Mouse (Mus musculus) B cell, adult 2 months (primary cell): ENCODE results near the gene Myo18b.

ENCODE experiments used
- DNase-seq, 2 experiments: peaks; one replicate each; pipeline ENCODE4 v3.0.0; 2022

The Myo18b gene

DNA sequence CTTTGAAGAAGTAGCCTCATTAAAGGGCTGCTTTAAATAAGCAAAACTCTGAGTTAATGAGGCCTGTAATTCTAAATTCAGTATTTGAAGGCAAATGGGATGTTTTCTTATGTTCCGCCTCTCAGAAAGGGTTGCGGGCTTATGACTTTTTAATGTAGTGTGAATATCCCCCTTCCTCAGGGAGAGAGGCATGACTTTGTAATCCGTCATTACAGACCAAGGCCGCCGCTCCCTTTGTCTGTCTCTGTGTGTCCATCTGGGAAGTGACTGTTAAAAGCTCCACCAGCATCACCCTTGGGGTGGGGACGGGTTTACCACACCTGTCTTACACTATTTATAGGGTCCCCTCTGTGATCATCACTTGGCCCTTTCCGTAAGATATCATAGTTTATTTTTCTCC, 100.1 kb downstream of the Myo18b start:
- DNase-seq = no peak

DNA sequence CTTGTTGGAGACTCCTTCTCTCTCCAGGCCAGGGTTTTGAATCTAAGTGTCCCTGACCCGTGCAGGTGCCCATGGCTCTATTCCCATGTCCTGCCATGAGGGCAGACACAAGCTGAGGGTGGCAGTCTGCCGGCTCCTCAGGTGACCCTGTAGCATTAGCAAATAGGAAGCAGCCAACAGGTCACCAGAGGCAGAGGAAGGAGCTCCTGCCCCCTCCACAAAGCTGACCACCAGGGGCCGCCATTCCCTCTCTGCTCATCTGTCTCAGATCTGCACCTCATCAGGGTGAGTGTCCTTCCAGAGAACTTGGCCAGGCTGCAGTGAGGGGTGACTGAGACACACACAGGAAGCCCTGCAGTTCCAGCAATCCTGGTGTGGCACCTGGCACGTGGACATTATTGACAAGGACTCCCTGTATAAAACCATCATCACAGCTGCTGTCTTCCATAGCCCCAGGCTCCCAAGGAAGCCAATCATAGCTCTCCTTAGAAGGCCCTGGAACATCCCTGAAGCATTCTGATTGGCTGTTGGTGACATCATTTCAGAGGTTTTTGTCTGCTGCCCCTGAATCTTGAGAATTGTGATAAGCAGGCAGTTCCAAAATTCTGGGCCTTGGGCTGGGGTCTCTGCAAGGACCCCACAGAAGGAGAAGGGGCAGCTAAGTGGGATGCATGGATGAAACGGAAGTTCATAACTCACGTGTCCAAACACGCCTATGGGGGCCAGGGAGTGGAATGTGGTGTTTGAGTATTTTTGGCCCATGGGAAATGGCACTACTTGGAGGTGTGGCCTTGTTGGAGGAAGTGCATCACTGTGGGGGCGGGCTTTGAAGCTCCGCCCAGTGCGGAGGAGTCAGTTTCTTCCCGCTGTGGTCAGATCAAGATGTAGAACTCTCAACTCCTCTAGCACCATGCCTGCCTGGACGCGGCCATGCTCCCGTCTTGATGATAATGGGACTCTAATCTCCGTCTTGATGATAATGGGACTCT, 104.1 kb downstream of the Myo18b start:
- no peak for DNase-seq

DNA sequence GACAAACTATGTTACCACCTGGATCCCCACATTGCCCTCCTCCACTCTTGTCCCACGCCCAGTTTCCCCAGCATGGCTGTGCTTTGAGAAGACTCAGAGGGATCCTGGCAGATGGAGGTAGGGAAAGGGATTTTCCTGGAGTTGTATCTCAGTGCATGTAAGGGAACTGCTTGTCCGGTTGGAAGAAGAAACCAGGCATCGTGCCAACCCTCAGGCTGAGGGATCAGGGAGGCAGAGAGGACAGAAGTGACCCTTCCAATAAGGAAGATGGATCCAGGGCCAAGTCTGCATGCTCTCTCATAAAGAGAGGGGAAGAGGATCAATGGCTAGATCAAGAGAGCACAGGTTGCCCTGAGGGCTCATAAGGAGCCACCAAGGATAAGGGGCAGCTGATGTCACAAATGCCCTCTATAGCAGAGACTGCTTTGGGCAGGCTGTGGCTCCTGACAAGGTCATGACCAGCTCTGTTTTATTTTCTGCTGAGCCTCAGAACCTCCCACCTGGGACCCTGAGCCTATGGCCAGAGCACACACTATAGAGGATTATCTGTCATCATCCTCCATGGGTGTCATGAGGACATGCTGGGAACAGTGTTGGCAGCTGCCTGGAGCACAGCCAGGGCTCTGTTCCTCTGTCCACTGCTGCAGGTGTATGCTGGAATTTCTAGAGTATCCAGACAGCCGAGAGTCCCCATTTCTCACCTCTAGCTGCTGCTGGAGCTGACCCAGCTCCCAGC, 105.6 kb downstream of the Myo18b start:
- DNase-seq = no peak

DNA sequence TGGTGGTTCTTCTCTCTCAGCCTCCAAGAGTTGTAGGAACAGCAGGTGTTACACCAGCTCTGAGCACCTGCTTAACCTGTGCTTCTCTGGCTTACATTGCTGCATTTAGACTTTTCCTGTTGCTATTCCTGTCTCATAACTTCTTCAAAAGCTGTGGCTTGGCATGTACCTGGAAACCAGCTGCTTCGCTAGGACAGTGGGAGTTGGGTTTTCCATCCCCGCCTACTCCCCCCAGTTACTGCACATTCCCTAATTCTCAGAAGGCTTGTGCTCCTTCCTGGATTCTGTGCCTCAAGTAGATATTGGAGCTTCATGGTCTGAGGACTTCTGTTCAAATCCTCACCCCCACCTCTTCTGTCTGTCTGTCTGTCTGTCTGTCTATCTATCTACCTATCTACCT, 107.7 kb downstream of the Myo18b start:
- no peak for DNase-seq

DNA sequence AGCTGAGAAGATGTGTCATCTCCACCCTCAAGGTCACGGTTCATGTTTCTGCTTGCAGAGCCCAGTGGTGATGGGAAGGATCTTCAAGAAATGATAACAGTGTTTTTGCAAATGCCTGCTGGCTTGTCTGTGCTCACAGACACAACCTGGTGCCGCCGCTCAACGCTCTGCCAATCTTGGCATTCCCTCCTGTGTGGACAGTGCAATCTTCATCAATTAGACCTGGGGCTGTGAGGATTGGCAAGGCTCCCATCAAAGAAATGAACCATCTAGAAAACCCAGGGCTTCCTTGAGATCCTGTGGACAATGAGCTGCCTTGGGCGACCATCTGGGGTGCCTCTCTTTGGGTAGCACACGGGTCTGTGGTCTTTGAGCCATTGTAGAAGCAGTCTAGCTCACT, 109.4 kb downstream of the Myo18b start:
- DNase-seq = no peak

DNA sequence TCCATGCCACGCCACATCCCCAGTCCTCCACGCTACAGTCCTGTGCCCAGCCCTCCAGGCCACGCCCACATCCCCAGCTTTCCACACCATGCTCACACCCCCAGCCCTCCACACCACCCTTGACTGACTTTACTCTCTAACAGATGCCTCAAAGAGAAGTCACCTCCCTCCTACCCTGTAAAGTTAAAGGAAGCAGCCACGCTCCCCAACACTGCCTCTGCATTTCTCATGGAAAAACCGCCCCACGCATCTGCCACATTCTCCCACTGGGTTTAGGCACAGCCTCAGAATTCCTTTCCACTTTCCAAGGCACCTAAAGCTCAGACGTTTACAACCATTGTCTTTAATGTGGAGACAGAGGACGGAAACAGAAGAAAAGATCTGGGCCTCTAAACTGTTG, 110.1 kb downstream of the Myo18b start:
- DNase-seq = no peak

DNA sequence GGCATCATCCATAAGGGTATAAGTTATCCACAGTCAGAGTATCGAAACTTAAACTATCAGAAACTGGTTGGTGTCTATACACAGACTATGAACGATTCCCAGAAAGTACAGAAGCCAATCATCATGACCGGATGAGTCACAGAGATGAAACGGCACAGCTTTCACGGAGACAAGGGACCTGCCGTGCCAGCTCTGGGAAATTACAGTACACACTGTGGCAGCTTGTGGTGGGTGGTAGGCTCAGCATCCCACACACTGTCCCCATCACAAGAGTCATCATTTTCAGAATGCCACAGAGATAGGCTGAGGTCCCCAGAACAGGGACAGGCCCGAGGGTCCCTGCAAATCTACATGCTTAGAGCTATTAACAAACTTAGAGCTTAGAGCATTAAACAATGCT, 114.4 kb downstream of the Myo18b start:
- DNase-seq = no peak

DNA sequence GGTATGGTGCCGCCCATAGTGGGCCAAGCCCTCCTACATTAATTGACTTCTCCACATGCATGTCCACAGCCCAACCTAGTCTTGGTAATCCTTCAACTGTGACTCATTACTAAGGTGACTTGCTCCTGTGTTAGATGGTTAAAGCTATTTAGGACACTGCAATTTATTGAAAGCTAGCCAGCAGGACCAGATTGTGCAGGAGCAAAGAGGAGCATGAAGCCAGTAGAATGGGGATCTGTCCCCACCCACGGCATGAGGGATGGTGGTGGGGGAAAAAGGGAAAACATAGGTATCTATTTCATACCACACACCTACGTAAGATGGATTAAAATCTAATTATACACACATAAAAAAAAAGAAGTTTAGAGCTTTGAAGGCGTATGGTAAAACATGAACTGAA, 114.9 kb downstream of the Myo18b start:
- DNase-seq = no peak

DNA sequence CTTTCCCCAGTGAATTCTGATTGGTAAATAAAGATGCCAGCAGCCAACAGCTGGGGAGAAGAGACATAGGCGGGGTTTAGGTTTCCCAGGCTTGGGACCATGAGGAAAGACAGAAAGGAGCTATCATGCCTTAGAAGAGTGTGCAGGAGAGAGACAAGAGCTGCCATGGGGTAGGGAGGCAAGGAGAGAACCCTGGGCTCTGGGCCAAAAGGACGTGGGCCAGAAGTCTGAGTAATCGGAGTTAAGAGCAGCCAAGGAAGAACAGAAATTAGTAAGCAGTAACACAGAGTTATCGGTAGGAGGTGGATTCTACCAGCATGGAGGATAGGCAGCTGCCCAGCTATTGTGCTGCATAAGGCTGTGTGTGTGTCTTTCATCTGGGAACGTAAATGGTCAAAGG, 115.8 kb downstream of the Myo18b start:
- no peak for DNase-seq

DNA sequence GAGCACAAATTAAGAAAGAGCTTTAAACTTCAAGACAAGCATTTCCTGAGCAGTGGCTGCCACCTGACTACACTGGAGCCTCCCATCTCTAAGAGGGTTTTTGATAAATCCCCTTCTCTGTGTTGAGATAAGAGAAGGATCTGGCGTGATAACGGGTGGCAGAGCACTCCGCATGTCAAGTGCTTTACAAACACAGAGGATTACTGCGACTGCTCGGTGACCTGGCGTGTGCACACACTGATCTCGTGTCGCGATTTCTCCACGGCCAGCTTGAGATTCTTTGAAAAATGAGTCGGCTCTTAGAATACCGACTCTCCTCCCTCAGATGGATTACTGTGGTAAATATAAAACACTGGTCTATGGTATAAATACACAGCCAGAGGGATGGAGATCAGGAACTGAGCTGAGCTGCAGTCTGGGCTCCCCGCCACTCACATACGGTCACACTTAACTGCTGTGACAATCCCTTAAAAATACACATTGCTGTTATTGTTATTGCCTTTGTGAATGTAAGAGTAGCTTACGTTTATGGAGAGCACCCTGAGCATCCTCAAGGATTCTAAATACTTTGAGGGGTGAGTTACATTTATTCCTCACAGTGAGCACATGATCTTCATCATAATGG, 119.3 kb downstream of the Myo18b start:
- no peak for DNase-seq

DNA sequence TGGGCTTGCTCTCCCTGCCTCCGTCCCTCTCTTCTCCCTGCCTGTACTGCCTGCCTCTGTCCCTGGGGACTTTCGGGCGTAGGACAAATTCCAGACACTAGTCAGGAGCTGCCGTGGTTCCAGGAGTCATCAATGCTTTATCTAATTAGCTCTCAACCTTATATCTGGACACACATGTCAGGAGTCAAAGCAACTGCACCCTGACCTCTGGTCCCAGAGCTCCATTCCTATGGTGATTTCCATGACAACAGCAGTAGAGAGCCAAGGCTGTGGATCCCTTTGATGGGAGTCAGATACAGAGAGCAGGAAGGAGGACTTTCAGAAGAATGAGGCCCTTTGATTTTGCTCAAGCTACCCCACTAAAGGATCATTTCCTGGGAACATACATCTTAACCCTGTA, 122.7 kb downstream of the Myo18b start:
- DNase-seq = no peak

DNA sequence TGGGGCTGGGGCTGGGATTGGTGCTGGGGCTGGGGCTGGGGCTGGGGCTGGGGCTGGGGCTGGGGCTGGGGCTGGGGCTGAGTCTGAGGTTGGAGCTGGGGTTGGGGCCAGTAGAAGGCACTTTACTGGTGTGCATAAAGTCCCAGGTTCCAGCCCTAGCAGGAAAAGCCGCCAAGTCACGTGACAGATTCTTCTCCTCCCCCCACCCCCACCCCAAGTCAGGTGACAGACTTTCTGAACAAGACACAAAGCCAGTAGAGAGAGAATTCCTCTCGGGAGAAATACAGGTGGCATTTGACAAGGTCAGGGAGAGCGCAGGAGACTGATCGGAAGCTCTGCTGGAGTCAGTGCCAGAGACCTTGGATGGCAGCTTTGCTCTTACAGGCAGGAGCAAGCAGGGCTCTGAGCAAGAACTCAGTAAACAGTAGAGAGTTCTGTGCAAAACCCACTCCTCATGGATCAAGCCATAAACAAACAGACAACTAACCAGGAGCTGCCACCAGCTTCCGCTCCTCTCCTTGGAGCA, 124.7 kb downstream of the Myo18b start:
- no peak for DNase-seq

DNA sequence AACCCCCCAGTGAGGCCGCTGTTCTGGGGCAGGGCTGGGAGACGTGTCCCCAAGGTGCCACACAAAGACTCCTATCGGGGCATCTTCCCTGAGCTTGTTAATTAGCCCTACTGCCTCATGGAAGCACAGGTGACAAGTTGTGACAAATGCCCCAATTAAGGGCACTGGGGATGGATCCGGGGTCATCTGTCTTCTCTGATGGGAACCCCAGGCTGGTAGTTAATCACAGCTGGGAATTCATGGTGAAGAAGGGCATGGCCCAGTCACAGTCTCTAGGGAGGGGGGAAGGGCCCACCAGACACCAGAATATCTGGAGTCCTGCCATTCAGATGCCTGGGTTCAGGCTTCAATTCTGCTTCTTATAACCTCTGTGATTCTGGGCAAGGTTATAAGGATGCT, 126.4 kb downstream of the Myo18b start:
- no peak for DNase-seq

DNA sequence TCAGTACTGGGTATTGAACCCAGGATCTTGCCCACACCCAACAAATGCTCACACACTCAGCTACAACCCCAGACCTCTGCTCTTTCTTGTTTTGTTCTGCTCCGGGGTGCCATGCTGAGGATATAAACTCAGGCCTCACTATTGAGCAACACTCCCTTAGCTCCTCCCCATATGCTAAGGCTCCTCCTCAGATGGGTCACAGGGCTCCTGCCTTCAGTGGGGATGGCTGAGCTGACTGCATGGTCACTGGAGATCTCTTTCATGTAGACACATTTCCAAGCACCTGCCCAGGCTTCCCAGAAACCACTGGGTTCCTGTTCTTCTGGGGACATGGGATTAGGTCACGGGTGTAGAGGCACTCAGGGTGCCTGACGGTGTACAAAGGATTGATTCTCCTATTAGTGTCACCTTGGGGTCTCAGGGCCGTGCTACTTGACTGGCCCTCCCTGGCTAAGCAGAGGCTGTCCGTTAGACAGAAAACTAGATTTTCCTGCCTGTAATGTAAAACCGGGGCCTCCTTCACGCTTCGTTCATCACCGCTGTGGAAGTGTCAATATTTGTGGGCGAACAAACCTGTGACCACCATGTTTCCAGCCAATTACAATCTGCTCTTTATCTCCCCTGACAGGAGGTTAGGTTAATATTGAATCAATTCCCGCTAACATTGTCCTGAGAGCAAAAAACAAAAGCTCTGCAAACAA, 127.0 kb downstream of the Myo18b start:
- DNase-seq = no peak

DNA sequence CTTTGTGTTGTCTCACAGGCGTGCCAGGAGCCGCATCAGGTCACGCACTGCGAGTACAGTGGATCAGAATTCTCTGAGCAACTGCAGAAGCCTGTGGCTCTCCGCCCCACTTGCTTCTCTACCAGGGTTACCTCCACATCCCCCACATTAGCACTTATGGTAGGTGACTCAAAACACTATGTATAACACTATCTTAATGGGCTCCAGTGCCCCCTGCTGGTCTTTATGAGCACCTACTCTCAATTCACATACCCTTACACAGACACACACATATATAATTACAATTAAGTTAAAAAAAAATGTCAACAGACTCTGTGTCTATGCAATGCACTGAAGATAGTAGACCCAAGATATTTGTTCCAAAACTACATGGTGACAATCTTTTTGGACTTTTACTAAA, 127.6 kb downstream of the Myo18b start:
- DNase-seq = no peak

DNA sequence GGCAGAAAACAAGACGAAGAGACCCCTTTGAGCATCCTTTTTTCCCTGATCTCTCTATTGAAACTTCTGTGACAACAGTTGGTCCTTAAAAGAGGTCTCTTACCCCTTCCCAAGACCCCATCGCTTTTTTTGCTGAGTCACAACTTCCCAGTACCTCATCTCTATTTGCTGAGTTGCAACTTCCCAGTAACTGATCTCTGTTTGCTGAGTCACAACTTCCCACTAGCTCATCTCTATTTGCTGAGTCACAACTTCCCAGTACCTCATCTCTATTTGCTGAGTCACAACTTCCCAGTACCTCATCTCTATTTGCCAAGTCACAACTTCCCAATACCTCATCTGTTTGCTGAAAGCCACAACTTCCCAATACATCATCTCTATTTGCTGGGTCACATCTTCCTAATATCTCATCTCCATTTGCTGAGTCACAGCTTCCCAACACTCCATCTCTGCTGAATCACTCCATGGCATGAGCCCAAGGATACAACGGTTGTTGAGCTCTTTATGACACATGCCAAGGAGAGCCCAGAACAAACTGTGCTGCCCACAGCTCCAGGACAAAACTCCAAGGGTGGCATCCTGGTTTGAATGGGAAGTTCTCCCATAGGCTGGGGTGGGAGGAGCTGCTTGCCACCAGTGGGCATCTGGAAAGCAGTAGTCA, 134.6 kb downstream of the Myo18b start:
- no peak for DNase-seq

DNA sequence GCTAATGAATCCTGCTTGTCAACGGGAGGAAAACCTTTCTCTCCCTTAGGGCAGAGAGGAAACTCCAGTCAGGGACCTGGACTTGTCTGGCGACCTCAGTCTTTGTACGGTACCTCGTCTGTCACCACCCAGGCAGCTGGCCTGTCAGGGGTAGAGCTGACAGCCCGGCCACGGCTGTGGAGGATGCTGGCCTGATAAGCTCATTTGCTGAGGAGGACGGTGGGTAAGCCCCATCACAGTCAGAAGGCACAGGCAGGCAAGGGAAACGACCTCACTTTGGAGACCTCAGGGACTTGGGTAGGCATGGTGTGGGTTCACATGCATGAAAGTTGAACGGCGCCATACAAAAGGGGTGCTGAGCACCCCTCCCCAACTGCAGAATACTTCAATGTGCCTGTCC, 140.6 kb downstream of the Myo18b start:
- DNase-seq = no peak

DNA sequence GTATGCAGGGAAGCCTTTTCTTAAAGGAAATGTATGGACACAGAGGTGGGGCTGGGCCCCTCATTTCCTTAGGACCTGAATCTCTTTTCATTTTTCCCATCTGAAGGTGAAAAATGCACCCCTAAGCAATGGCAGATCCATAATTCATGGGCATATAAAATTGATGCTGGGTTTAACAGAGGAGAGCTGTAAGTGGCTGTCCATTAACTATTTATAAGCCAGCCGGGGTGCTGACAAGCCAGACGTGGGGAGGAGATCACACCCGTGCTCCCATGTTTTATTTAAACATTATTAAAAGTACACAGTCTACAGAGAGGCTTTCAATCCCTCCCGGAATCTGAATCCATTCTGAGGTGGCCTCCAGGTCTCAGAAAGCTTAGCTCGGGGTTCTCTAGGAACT, 146.5 kb downstream of the Myo18b start:
- no peak for DNase-seq

DNA sequence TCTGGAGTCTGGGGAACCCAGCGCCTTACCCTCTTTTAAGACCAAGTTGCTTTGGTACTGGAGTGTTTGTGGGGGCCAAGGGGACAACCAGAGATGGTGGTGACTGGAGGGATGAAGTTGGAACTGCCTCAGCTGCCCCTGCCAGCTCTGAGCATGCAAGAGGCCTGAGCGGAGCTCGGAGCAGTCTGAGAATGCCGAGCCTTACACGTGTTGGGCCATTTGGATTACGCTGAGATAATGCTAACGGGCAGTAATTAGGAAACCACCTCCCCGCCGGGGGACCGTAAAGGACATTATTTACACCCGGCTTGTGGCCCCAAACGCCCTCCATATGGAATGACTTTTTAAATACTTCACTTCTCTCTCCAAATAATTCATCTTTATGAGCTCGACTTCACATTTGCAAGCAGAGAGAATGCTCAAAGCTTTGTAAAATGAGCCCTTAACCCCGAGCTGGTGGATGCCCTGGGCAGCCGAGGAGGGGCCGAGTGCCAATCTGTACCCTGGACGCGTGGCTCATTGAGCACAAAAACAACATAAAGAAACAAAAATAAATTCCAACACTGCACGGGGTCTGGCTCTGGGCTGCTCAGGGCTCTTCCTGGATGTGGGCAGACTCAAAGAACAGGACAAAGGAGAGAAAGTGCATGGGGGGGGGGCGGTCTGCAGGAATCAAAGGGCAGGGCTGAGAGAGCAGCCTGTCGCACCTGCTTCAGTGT, 148.0 kb downstream of the Myo18b start:
- no peak for DNase-seq

DNA sequence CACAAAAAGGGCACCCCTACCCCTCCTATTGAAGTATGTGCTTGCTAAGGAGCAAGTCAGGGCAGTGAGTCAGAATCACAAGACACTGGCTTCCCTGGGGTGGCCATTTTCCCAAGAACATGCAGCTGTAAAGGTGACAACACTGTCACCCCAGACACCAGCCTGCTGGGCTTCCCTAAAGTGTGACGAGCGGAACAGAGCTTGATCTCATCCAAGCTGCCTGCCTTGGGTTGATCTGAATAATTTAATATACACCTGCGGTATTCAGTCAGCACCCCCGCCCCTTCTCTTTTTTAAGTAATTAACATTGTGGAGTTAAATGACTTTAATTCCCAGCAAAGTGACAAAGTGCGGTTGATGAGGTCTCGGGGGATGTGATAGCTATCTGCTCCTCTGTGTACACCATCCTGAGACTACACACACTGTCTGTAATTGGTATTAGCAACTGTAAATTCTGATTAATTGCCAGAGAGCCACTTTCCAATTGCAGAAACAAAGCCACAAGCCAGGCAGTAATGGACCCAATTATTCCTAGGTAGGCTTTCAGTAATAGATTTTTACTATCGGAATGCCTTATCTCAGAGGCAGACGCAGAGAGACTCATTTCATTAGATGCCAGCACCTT, 148.7 kb downstream of the Myo18b start:
- no peak for DNase-seq

DNA sequence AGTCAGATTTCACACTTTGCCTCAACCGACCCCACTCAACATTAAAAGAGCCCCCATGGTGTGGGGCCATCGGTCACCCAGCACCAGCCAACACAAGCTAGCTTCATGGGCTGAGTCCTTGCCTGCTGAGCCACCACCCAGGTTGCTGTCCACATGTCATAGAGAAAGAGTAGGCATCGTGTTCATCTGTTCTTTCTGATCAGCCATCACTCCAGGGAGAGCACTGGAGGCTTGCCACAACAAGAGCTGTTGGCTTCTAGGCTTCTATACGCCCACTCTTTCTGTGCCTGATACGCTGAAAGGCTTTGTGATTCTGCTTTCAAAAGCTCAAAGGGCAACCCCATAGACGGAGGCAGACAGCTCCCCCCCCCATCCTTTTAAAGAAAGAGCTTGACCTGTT, 151.0 kb downstream of the Myo18b start:
- DNase-seq = no peak
